Mouse (Mus musculus) urinary bladder, postnatal 25 days (tissue): Measurements from ENCODE around the gene Sult6b2.

Experiments used
- DNase-seq: peaks from one replicate; pipeline ENCODE4 v3.0.0; 2022; ENCODE audit warnings: low spot score

Gene Sult6b2

DNA sequence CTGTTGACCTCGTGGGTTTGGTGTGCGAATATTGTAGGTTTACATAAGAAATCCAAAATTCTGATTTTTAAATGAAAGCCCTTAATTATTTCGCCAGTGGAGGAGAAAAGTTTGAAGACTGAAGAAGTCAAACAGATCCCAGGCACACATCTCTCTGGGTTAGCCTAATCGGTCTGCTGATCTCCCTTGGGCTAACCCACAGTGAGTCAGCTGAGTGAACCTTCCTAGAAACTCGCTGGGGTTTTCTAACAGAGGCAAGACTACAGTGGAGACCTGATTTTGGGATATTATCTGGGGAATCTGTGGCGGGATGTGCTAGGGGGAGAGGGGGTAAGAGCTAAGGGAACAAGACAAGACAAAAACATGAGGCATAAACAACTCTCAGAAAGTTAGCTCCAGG lies 5.9 kb upstream of the Sult6b2 start:
- no peak for DNase-seq

DNA sequence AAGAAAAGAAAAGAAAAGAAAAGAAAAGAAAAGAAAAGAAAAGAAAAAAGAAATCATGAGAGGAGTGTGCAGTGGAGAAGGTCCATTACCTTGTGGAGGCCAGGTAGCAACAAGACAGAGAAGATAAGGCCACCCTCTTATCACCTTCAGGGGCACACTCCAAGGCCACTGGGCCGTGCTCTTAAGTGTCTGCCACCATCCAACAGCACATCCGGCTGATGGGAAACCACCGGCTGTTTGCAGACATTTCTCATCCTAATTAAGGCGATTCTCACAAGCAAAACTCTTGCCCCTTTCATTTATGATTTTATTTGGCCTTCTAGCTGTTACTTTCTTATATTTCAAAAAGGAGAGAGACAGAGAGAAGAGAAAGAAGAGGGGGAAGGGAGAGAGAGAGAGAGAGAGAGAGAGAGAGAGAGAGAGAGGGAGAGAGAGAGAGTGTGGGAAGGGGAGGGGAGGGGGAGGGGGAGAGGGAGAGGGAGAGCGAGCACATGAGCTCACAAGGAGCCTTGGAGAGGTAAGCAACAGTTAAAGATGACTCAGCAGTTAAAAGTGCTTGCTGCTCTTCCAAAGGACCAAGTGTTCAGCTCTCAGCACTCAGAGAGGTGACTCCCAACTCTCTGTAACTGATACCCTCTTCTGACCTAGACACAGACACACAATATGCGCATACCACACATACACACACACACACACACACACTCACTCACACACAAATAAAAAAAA lies 5.2 kb upstream of the Sult6b2 start:
- DNase-seq = no peak

DNA sequence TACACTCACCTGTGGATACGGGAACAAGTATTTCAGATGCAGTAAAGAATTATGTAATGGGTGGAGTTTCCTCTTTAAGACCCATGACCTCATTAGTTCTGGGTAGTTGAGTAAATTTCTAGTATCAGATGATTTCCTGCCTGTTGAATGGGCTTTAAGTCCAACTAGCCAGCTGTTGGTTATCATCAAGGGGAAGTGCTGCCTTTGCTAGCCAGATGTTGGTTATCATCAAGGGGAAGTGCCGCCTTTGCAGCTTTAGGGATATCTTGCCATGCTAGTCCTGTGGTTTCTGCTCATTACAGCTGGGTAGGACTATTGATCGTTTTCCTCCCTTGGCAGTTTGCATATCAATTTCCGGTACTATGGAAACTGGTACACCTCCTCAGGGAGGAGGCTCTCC lies 2.0 kb upstream of the Sult6b2 start:
- no peak for DNase-seq

DNA sequence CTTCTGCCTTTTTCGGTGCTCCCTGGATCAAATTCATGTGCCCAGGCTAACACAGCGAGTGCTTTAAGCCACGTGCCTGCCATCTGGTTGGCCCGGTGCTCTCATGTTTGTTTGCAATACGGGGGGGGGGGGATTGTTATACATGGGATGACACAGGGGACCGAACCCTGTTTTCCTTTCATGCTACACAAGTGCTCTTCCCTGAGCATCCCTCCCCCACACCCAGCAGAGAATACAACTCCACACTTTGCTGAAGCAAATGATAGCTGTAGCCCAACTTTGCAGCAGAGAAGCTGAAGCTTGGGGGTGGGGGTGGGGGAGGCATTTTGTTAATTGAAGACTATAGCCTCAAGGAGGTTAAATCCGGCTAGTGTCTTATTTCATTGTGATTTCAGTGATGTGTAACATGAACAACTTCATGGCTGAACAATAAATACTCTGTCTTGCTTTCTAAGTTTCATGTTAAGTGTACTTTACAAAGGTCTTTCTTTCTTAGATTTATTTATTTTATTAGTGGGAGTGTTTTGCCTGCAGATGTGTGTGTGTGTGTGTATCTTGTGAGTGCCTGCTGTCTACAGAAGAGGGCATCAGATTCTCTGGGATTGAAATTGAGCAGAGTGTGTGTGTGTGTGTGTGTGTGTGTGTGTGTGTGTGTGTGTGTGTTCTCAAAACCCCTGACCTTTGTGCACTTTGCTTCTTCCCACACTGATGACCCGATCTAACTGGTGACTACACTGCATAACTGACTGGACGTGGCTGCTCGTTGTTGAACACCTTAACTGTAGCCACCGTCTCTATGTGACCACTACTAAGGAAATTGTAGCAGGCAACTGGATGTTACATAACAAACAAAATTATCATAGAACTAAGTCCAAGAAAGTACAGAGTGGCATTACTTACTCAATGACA lies 1.4 kb downstream of the Sult6b2 start:
- DNase-seq = no peak

DNA sequence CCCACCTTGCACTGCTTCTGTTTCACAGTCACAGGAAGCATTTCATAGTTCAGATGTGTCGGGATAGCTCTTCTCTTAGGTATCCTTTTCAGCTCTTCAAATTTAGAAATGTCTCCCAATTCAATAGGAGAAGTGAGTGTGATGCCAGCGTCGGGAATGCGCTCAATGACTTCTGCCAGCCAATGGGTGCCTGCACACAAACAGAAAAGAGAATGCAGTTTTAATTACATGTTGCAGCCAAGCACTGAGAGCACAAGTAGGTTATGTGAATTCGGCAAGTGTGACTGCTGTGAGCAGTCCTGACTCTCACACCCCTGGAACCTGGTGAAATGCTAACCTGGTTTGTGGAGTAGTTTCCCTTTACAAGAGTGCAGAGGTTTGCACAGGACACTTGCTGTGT lies 2.6 kb downstream of the Sult6b2 start:
- DNase-seq = no peak

DNA sequence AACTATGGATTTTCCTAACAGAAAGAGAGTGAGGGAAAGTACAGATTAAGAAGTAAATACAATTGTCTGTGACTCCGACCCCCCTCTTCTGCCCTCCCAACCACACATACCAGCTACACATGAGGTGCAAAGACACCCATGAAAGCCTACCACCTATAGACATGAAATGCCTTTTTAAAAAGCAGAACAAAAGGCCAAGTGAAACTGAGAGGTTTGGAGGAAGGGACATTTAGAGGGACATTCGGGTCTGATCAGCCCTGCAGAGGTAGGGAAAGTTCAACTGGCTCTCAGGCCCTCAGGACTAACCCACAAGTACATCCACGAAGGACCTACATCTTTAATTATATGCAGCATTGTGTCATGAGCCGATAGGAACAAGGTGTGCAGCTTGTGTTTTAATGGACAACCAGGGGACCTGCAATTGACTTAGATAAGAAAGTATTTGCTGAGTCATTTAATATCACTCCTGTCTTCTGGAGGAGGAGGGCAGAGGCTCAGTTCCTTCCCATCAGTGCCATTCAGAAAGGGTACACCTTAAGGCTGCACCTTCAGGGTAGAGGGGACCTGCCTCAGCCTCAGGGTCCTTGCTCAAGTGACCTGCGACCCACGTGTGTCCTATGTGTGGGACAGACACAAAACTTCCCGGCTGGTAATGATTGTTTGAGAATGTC lies 4.5 kb downstream of the Sult6b2 start:
- DNase-seq = no peak

DNA sequence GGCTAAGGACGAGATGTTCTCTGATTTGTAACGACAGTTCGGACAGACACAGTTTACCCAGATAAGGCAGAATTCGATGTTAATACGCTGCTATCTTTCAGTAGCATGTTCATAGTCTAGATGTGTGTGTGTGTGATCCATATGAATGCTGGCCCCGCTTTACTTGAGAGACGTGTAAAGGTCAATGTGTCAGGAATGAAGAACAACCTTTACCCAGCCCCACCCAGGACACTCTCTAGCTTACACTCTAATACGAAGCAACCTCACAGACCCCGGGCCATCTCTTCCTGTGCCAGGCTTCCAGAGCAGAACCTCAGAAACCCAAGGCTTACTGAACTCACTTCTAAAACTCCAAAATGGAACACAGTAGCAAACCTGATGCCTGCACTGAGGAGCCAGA lies 5.5 kb downstream of the Sult6b2 start:
- no peak for DNase-seq

DNA sequence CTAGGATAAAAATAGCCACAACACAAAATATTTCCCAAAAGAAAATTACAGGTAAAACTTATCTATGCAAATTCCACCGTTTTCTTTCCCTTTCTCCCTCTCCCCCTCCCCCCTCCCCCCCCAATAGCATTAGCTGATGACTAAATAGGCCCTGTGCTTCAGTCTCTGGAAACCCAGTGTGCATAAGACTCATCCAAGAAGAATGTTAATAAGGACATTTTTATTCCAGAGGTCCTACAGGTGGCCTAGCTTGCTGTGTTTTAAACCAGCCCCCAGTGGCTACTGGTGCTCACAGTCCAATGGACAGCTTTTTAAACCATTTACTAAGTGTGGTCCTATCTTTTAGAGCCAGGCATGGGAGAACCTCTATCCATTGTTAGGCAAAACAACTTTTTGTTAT lies 6.3 kb downstream of the Sult6b2 start:
- DNase-seq = no peak

DNA sequence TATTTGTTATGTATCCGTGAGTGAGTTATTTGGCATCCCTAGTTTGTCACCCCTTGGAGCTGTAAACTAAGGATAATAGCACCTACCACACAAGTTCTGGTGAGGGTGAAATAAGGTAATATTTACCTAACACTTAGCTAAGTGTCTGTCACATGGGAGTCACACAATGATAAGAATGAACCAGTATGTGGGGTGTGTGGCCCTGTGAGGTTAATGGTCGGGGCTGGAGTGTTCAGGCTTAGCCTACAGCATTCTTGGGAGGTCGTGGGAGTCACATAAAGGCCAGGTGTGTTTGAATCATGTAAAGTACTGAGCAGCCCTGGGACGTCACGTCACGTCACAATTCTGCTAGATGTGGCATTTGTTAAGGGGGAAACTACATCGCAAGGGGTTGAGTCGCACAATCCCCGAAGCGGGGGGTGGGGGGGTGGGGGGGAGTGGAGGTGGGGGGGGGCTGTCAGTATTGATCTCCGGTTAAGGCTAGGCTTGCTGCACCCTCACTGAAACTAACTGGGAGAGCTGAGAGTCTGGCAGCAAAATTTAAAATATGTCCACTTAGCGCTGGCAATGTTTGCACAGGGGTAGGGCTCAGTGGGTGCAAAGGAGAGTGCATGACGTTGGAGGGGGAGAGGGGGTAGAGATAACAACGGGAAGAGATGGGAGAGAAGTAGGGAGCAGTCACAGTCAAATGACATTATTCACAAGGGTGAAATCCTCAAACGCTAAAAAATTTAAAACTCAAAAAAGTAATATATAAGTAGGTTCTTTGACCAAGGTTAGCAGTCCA lies 8.5 kb downstream of the Sult6b2 start:
- no peak for DNase-seq

DNA sequence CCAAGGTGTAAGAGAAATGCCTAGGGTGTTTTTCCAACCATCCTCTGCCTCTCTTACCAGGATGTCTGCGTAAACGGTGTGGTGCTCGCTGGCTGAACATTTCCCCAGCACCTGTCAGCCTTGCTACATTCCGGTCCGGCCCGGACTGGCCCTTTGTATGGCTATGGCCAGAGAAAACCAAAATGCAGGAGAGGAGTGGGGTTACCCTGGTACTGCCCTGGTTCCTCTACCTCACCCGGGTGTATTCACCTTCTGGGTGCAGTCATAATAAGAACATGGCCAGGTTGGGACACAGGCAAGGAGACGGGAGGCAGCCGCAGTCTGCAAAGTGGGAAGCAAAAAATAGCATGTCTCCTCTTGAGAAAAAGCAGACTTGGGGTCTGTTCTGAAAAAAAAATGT lies 9.2 kb downstream of the Sult6b2 start:
- no peak for DNase-seq

DNA sequence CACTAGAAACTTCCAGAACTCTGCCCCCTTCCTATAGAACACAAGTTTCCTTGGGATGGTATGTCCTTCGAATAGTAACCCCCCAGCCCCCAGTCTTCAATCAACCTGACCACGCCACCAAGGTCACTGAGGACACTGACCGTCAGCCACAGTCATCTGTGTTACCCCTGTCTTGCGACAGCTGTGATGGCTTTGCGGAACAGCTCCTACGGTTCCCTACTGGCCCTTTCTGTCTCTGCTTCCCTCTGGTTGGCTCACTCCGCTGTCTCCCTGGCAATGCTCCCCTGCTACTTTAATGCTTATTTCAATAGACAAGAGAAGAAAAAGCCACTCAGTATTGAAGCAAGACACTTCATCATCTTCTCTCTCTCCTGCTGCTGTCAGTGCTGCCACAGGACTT lies 10.8 kb downstream of the Sult6b2 start:
- no peak for DNase-seq

DNA sequence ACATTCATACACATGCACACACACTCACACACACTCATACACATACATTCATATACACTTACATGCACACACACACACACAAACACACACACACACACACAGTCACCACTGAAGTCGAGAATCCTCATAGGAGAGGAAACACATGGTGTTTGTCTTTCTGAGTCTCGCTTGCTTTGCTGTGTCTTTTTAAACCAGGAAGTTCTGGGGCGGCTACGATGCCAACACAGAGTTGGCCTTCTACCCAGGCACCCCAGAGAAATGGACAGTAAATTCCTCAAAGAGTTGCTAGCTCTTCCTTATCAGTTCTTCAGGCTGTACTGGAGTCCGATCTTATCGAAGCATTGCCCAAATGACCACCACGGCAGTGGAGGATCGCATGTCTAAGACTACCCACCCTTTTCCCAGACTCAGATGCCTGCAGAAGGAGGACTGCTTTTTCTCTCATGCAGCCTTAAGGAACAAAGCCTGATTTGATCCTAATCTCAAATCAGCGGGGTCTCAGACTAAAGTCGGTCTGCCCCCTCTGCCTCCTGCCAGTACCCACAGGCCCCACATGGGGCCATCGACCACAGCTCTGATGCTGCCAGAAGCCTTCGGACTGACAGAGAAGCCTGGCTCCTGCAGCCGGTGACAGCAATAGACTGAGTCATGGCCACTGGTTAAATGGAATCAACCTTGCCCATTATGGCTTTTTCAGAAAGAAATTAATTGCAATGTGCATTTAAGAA lies 11.9 kb downstream of the Sult6b2 start:
- no peak for DNase-seq

DNA sequence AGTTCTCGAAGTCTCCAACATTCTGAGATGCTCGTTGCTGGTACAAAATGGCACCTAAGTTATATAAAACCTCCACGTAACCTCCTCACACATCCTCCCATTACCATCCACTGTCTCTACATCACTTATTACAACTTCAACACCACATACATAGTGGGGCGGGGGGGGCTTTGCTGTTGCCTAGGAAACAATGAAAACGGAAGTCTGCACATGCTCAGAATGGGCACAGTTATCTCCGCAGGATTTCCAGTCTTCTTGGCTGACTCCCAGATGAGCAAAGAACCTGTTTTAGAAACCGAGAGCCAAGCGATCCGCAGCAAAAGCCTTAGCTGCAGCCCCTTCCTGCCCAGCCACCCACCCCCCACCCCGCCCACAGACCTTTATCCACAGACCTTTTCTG lies 14.6 kb downstream of the Sult6b2 start:
- no peak for DNase-seq

DNA sequence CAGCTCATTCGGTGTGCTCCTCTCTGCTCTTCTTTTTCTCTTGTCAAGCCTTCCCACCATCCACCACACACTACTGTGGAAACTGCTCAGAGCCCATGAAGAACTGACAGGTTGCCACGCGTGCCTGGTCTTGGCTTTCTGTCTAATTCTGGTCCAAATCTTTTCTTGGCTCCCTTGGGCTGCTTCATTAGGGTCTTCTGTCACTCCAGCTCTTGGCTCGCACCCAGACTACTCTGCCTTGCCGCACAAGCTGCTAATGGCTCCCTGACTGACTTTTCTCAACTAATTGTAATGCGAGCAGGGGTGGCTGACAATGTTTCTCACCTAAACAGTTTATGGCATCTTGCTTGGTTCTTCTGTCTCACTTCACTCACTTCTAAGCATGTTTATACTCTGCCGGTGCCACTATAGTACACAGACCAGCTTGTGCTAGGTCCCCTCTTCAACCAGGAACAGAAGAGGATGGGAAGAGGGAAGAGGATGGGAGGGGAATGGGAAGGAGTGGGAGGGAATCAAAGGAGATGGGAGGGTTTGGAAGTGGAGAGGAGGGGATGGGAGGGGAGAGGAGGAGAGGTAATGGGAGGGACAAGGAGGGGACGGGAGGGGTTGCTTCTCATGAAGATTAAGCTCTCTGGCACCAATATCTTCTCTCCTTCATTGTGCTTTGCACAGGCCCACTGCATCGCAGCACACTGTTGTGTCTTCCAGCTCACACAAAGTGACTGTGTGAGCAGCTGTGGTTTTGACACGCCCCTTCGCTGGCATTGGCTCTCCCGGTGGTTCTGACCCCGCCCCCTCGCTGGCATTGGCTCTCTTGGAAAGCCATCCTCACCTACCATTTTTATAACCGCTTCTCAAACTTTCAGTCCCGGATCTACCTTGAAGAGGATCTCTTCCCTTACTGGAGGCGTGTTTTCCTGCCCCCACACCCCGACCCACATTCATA lies 16.0 kb downstream of the Sult6b2 start:
- DNase-seq = no peak

DNA sequence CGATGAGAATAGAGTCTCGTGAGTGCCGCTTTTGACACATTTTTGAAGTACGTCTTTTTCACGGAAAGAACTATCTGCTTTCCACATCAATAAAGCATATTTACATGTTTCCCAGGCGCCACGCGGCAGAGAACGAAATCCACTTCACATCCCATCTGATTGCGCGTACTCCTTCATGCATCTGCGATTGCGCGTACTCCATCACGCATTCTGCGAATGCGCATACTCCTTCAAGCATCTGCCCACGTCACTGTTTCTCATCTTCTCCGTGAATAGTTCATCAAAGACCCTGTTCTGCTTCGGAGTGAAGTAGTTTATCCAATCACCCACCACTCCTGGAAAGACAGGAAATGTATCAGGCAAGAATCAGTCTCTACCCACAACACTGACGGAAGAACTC lies 18.2 kb downstream of the Sult6b2 start:
- no peak for DNase-seq

DNA sequence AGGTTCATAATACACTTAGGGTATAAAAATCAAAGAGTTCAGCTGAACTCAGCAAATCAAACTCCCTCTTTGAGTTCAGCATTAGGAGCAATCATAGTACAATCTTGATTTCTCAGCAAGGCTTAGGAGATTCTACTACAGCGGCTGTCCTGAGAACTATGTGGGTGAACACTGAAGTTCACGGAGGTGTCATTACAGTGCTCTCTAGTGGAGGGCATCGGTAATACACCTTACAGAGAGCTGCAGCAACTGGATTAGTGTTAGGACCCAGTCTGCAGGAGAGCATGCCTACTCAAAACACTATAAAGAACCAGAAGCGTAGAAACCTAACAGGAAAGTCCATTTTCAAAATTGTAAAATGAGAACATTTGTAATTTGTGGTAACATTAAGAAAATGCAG lies 19.0 kb downstream of the Sult6b2 start:
- DNase-seq = peak; percentile 19

DNA sequence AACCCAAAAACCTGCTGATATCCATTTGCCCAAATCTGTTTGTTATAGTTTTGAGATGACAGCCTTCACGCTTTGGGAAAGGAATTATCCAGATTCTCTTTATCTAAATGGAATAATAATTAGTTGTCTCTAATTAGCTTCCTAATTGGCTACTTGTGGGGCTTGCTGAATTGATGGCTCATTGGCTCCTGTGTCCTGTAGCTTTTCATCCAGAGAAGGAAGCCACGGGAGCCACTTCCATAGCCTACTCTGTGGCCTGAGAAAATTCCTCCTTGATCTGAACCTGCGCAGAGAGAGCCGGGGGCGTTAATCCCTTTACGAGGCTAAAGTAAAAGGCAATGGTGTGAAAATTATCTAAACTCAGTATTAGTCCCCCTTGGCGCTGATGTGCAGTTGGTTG lies 23.0 kb downstream of the Sult6b2 start:
- no peak for DNase-seq

DNA sequence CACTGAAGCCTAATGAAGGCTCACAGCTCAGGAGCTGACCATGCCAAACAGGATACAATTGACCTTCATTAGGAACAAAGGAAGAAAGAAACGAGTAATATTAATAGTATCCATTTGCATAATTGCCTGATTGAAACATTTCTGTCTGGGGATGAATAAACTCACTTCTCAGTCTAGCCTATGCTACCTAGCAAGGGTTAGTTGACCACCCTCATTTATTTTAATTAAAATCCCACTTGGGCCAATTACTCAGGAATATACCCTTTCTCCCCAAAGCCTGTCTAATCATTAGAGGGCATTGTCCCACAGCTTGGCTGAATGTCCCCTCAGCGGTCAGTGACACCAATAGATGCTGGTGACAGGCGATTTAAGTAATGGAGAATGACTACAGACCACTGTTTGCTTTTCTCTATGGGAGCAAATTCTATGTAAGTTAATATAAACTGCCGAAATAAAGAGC lies 23.7 kb downstream of the Sult6b2 start:
- no peak for DNase-seq

DNA sequence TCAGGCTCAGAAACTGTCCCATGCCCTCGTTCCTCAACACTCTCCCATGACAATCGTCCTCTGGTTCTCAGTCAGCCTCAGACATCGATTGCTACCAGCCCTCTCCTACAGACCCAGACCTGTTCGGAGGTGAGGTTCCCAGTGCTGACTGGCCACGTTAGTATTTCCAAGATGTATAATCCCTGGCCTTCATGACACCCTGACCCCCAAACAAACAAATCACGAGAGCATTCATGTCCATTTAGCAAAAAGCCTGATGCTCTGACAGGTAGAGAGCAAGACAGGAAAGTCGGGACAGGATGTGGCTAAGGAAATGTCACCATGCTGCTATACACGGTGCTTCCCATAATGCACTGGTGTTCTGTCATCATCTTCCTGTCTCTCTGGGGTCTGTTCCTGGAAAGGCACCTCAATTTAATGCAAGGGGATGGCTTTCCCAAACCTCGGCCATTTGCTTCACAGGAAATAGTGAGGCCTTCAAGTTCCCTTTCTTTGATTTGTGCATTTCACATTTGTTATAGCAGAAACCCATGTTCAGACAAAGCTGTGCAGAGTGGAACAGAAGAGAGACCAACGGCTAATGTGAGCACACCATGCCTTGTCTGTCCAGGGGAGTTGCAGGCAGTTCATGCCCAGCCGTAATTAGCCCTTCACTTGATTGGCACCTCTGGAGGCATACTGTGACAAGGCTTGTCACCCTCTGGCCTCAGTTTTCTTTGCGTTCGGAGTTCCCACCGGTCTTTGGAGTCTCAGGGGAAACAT lies 24.3 kb downstream of the Sult6b2 start:
- no peak for DNase-seq
